Mouse (Mus musculus): Measurements from ENCODE around the gene Nacc2. TPM values are rescaled to one million over a fixed set of nuclear protein-coding genes. Genes with fewer than 3 reads are reported as not detected.
A peak's percentile ranks its signal among the peaks of the same experiment; 100 is the strongest.

Gene Nacc2
- total and polyA plus RNA-seq, 2 experiments from 2014 or later: 18.3 to 18.9 TPM

GRCm38 (mm10) chr2:26024138-26025075 lies 98.6 kb downstream of the Nacc2 start:
- peak; percentile 80 for DNase-seq
- WGBS: 30% methylated on average over 4 of the region's 4 CpGs

GRCm38 (mm10) chr2:26022626-26023025 lies 100.4 kb downstream of the Nacc2 start:
- no peaks in the 10 kb centered on the region for H3K36me3 ChIP-seq (ENCODE audit: insufficient read depth)
- 78% methylated on average over 1 of the region's 1 CpGs for WGBS
- peaks cover 6% of the 10 kb centered on the region for H3K27me3 ChIP-seq (ENCODE audit: insufficient read depth, low read length)
- DNase-seq: no peak
- H3K9me3 ChIP-seq (ENCODE audit: low read length): no peaks in the 10 kb centered on the region
- no peak overlapping the region for H3K27ac ChIP-seq (ENCODE audit: low read depth, low read length)
- no peak overlapping the region for H3K9ac ChIP-seq
- no peak overlapping the region for H3K4me3 ChIP-seq (ENCODE audit: low read depth, low read length)
- 0 out of 2 replicates have a peak, but pooled peaks have one; percentile 4 for TF ChIP-seq CTCF (IDR thresholded peaks at IDR 0.05; ENCODE audit: low read depth)
- peaks cover 11% of the 10 kb centered on the region for H3K4me1 ChIP-seq (ENCODE audit: insufficient read depth)
- no peak for ATAC-seq
- no peak overlapping the region for H3K4me2 ChIP-seq (ENCODE audit: low read depth)

More at GRCm38 (mm10) chr2:26024138-26025075, 98.6 kb downstream of the Nacc2 start:
- H3K36me3 ChIP-seq (ENCODE audit: insufficient read depth): no peaks in the 10 kb centered on the region
- H3K27ac ChIP-seq (ENCODE audit: low read depth, low read length): no peak overlapping the region
- no peak overlapping the region for H3K4me2 ChIP-seq (ENCODE audit: low read depth)
- H3K27me3 ChIP-seq (ENCODE audit: insufficient read depth, low read length): peaks cover 8% of the 10 kb centered on the region
- H3K4me1 ChIP-seq (ENCODE audit: insufficient read depth): peaks cover 11% of the 10 kb centered on the region
- H3K9me3 ChIP-seq (ENCODE audit: low read length): no peaks in the 10 kb centered on the region
- H3K9ac ChIP-seq: no peak overlapping the region
- TF ChIP-seq CTCF (IDR thresholded peaks at IDR 0.05; ENCODE audit: low read depth): peak; percentile 97
- no peak overlapping the region for H3K4me3 ChIP-seq (ENCODE audit: low read depth, low read length)
- 0 out of 2 replicates have a peak, but pooled peaks have one; percentile 5 for ATAC-seq

- H3K36me3 ChIP-seq (ENCODE audit: insufficient read depth): no peaks in the 10 kb centered on the region
- no peak overlapping the region for H3K4me3 ChIP-seq (ENCODE audit: low read depth, low read length)
- no peaks in the 10 kb centered on the region for H3K9me3 ChIP-seq (ENCODE audit: low read length)
- ATAC-seq (no peak), DNase-seq (no peak)
- H3K27ac ChIP-seq (ENCODE audit: low read depth, low read length): no peak overlapping the region
- 79% methylated on average over 8 of the region's 8 CpGs for WGBS
- no peak overlapping the region; the same call in 1 of the 2 replicates for H3K4me2 ChIP-seq (ENCODE audit: low read depth)
- no peak overlapping the region for H3K9ac ChIP-seq
- peaks cover 11% of the 10 kb centered on the region for H3K4me1 ChIP-seq (ENCODE audit: insufficient read depth)
- peaks cover 4% of the 10 kb centered on the region for H3K27me3 ChIP-seq (ENCODE audit: insufficient read depth, low read length)
- no peak for TF ChIP-seq CTCF (IDR thresholded peaks at IDR 0.05; ENCODE audit: low read depth)
Measured at GRCm38 (mm10) chr2:26022258-26022565, 100.8 kb downstream of the Nacc2 start.

GRCm38 (mm10) chr2:26021561-26022257 lies 101.3 kb downstream of the Nacc2 start, which contains the start of gene Ubac1:
Gene Ubac1, minus strand, starts transcription at chr2:26021747.
- H3K27ac ChIP-seq (ENCODE audit: low read depth, low read length): peak within 1 kb of the TSS; percentile 86
- H3K4me2 ChIP-seq (ENCODE audit: low read depth): peak within 1 kb of the TSS; percentile 78
- 5% methylated on average over 50 of the region's 50 CpGs for WGBS
- H3K9me3 ChIP-seq (ENCODE audit: low read length): no peaks in the 10 kb centered on the region
- H3K4me1 ChIP-seq (ENCODE audit: insufficient read depth): peaks cover 11% of the 10 kb centered on the region
- ATAC-seq (peak; percentile 95), DNase-seq (peak; percentile 95)
- H3K27me3 ChIP-seq (ENCODE audit: insufficient read depth, low read length): peaks cover under 1% of the 10 kb centered on the region; the same call in 1 of the 2 replicates
- peak within 1 kb of the TSS; percentile 82 for H3K9ac ChIP-seq
- H3K4me3 ChIP-seq (ENCODE audit: low read depth, low read length): peak within 1 kb of the TSS; percentile 89
- no peak for TF ChIP-seq CTCF (IDR thresholded peaks at IDR 0.05; ENCODE audit: low read depth)
- H3K36me3 ChIP-seq (ENCODE audit: insufficient read depth): no peaks in the 10 kb centered on the region

- Histone ChIP-seq H3K9me3 (ENCODE audit: low read length) (no peaks in the 10 kb centered on the region), H3K27me3 (ENCODE audit: insufficient read depth, low read length) (no peaks in the 10 kb centered on the region), H3K4me2 (ENCODE audit: low read depth) (peak overlapping the region; percentile 78), H3K9ac (peak overlapping the region; percentile 82), H3K4me3 (ENCODE audit: low read depth, low read length) (peak overlapping the region; percentile 89), H3K36me3 (ENCODE audit: insufficient read depth) (no peaks in the 10 kb centered on the region; the same call in 1 of the 2 replicates), H3K27ac (ENCODE audit: low read depth, low read length) (peak overlapping the region; percentile 86), H3K4me1 (ENCODE audit: insufficient read depth) (peaks cover 11% of the 10 kb centered on the region)
- ATAC-seq: peak; percentile 32
- TF ChIP-seq CTCF (IDR thresholded peaks at IDR 0.05; ENCODE audit: low read depth): no peak
- 2% methylated on average over 37 of the region's 38 CpGs for WGBS
- no peak for DNase-seq
Measured at GRCm38 (mm10) chr2:26020714-26021560, 102.1 kb downstream of the Nacc2 start.

GRCm38 (mm10) chr2:26019923-26020322 lies 103.1 kb downstream of the Nacc2 start:
- ATAC-seq (no peak), DNase-seq (no peak)
- Histone ChIP-seq H3K36me3 (ENCODE audit: insufficient read depth) (peaks cover under 1% of the 10 kb centered on the region; the same call in 1 of the 2 replicates), H3K27me3 (ENCODE audit: insufficient read depth, low read length) (no peaks in the 10 kb centered on the region), H3K4me2 (ENCODE audit: low read depth) (no peak overlapping the region; the same call in 1 of the 2 replicates), H3K9ac (no peak overlapping the region), H3K9me3 (ENCODE audit: low read length) (no peaks in the 10 kb centered on the region), H3K27ac (ENCODE audit: low read depth, low read length) (no peak overlapping the region), H3K4me3 (ENCODE audit: low read depth, low read length) (no peak overlapping the region), H3K4me1 (ENCODE audit: insufficient read depth) (peaks cover 11% of the 10 kb centered on the region; the same call in 1 of the 2 replicates)
- TF ChIP-seq CTCF (IDR thresholded peaks at IDR 0.05; ENCODE audit: low read depth): no peak
- WGBS: 88% methylated on average over 3 of the region's 3 CpGs

Data from forebrain, postnatal 0 days (tissue).